Mouse (Mus musculus) midbrain, embryonic 15.5 days (tissue): ENCODE measurements around the gene Fgfr2. TPM values are rescaled to one million over a fixed set of nuclear protein-coding genes. Genes with fewer than 3 reads are reported as not detected.

ENCODE experiments used
- ATAC-seq: fragments of 200-750 bp; cut with Nextera tagmentation; replicated peaks from 2 replicates; pipeline ENCODE4 v1.8.0; 2017; ENCODE audit warnings: moderate TSS enrichment
- H3K27ac ChIP-seq: fragments of 300-500 bp; sonication (generic); 2 replicates; pipeline ENCODE4 v1.5.1; 2015; ENCODE audit warnings: mild to moderate bottlenecking, inconsistent platforms
- H3K27me3 ChIP-seq: fragments of 300-500 bp; sonication (generic); replicated peaks from 2 replicates; pipeline ENCODE4 v1.6.1; 2015; ENCODE audit warnings: inconsistent platforms
- H3K36me3 ChIP-seq: fragments of 300-500 bp; sonication (generic); replicated peaks from 2 replicates; pipeline ENCODE4 v1.6.1; 2015; ENCODE audit warnings: inconsistent platforms
- H3K4me1 ChIP-seq: fragments of 300-500 bp; sonication (generic); 2 replicates; pipeline ENCODE4 v1.6.1; 2015; ENCODE audit warnings: inconsistent platforms
- H3K4me2 ChIP-seq: fragments of 300-500 bp; sonication (generic); 2 replicates; pipeline ENCODE4 v1.6.1; 2015; ENCODE audit warnings: inconsistent platforms, mild to moderate bottlenecking, moderate library complexity
- H3K4me3 ChIP-seq: fragments of 300-500 bp; sonication (generic); 2 replicates; pipeline ENCODE4 v1.5.1; 2015; ENCODE audit warnings: mild to moderate bottlenecking, inconsistent platforms
- H3K9ac ChIP-seq: fragments of 300-500 bp; sonication (generic); 2 replicates; pipeline ENCODE4 v1.6.1; 2015; ENCODE audit warnings: mild to moderate bottlenecking, inconsistent platforms
- H3K9me3 ChIP-seq: fragments of 300-500 bp; sonication (generic); 2 replicates; pipeline ENCODE4 v1.6.1; 2016; ENCODE audit warnings: inconsistent platforms
- WGBS: fragments of 180-500 bp; shearing (Covaris S2); methylation state at CpG from one replicate; pipeline ENCODE4 v1.1.7; 2015; ENCODE audit warnings: mixed read lengths; 5-methylcytosine and 5-hydroxymethylcytosine counted together
- polyA plus RNA-seq: library from polyadenylated mRNA; unstranded; fragments of >200 nt; fragmentation: Nextera tagmentation; extraction: Ambion mirVana; gene quantifications from 2 replicates; pipeline ENCODE4 v1.2.1, GENCODE M21; 2015

Fgfr2 gene
- polyA plus RNA-seq, 1 experiment from 2014 or later = 23.3 TPM

DNA sequence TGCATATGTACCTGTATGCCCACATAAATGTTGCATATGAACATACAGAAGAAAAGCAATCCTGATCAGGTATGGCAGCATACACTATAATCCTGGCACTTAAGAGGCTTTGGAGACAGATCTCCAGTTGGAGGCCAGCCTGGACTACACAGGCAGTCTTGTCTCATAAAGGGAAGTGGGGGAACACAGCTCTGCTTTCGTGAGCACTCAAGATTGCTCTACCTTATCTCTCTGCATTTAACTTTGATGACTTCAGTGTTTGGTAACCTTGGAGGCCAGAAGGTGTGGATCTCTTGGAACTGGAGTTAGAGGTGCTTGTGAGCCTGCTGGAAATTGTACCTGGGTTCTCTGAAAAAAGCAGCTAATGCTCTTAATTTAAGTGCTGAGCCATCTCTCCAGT is 242.9 kb downstream of the Fgfr2 start:
- Histone ChIP-seq H3K27ac (no peak overlapping the region), H3K27me3 (no peaks in the 10 kb centered on the region), H3K9me3 (no peaks in the 10 kb centered on the region), H3K4me1 (no peaks in the 10 kb centered on the region), H3K4me3 (no peak overlapping the region), H3K36me3 (peaks cover 61% of the 10 kb centered on the region), H3K9ac (no peak overlapping the region), H3K4me2 (no peak overlapping the region)
- WGBS = 100% methylated on average over 1 of the region's 1 CpGs
- ATAC-seq = no peak

GRCm38 (mm10) chr7:132875391-132876086 is 247.6 kb downstream of the Fgfr2 start:
- Histone ChIP-seq H3K36me3 (peaks cover 75% of the 10 kb centered on the region), H3K9ac (no peak overlapping the region), H3K27ac (no peak overlapping the region), H3K4me3 (no peak overlapping the region), H3K9me3 (no peaks in the 10 kb centered on the region), H3K27me3 (no peaks in the 10 kb centered on the region), H3K4me1 (no peaks in the 10 kb centered on the region), H3K4me2 (no peak overlapping the region)
- 87% methylated on average over 2 of the region's 2 CpGs for WGBS
- ATAC-seq = no peak

GRCm38 (mm10) chr7:132873043-132873442 is 250.1 kb downstream of the Fgfr2 start:
- 95% methylated on average over 2 of the region's 2 CpGs for WGBS
- Histone ChIP-seq H3K4me3 (no peak overlapping the region), H3K27me3 (no peaks in the 10 kb centered on the region), H3K36me3 (peaks cover 65% of the 10 kb centered on the region), H3K27ac (no peak overlapping the region), H3K9ac (no peak overlapping the region), H3K9me3 (no peaks in the 10 kb centered on the region), H3K4me1 (no peaks in the 10 kb centered on the region), H3K4me2 (no peak overlapping the region)
- no peak for ATAC-seq

- Histone ChIP-seq H3K36me3 (peaks cover 21% of the 10 kb centered on the region; the same call in 1 of the 2 replicates), H3K9me3 (no peaks in the 10 kb centered on the region), H3K27me3 (no peaks in the 10 kb centered on the region), H3K4me3 (no peak overlapping the region), H3K4me2 (no peak overlapping the region), H3K9ac (no peak overlapping the region), H3K4me1 (peaks cover 3% of the 10 kb centered on the region; the same call in 1 of the 2 replicates), H3K27ac (no peak overlapping the region)
- no peak for ATAC-seq
- 93% methylated on average over 9 of the region's 9 CpGs for WGBS
Measured at GRCm38 (mm10) chr7:132866316-132866715, 256.8 kb downstream of the Fgfr2 start.

GRCm38 (mm10) chr7:132859042-132859958 is 263.9 kb downstream of the Fgfr2 start, which contains the start of gene Abraxas2:
Gene Abraxas2, plus strand, starts transcription at chr7:132859225.
- Histone ChIP-seq H3K27ac (peak within 1 kb of the TSS; percentile 78), H3K4me2 (peak within 1 kb of the TSS; percentile 73), H3K9me3 (no peaks in the 10 kb centered on the region), H3K9ac (peak within 1 kb of the TSS; percentile 85), H3K4me1 (peaks cover 20% of the 10 kb centered on the region), H3K36me3 (no peaks in the 10 kb centered on the region), H3K27me3 (no peaks in the 10 kb centered on the region), H3K4me3 (peak within 1 kb of the TSS; percentile 75)
- 1% methylated on average over 53 of the region's 53 CpGs for WGBS
- peak; percentile 94 for ATAC-seq

DNA sequence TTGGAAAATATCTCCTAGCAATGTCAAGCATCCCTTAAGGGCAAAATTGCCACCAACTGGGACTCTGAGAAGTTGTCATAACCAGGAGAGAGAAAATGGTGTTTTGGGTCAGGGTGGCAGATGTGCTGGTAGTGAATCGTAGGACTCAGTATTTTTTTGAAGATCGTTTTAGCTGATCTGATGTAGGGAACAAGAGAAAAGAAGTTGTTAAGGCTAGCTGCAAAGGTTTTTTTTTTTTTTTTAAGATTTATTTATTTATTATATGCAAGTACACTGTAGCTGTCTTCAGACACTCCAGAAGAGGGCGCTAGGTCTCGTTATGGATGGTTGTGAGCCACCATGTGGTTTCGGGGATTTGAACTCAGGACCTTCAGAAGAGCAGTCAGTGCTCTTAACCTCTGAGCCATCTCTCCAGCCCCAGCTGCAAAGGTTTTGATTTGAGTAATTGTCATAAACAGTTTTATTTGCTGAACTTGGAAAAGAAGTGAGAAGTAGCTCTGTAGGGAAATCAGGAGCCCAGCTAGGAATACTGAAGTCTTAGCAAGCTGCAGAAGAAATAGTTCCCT is 265.0 kb downstream of the Fgfr2 start:
- no peak overlapping the region for H3K27ac ChIP-seq
- no peaks in the 10 kb centered on the region for H3K36me3 ChIP-seq
- H3K4me3 ChIP-seq = no peak overlapping the region
- ATAC-seq = no peak
- H3K9ac ChIP-seq = no peak overlapping the region
- H3K9me3 ChIP-seq = no peaks in the 10 kb centered on the region
- no peak overlapping the region for H3K4me2 ChIP-seq
- 68% methylated on average over 5 of the region's 5 CpGs for WGBS
- no peaks in the 10 kb centered on the region for H3K27me3 ChIP-seq
- H3K4me1 ChIP-seq = peaks cover 20% of the 10 kb centered on the region

GRCm38 (mm10) chr7:132856083-132856482 is 267.1 kb downstream of the Fgfr2 start:
- Histone ChIP-seq H3K27ac (no peak overlapping the region), H3K9me3 (no peaks in the 10 kb centered on the region), H3K9ac (no peak overlapping the region), H3K4me1 (peaks cover 22% of the 10 kb centered on the region), H3K36me3 (no peaks in the 10 kb centered on the region), H3K4me2 (no peak overlapping the region), H3K4me3 (no peak overlapping the region), H3K27me3 (no peaks in the 10 kb centered on the region)
- WGBS = 79% methylated on average over 1 of the region's 1 CpGs
- ATAC-seq = no peak

GRCm38 (mm10) chr7:132853946-132854345 is 269.2 kb downstream of the Fgfr2 start:
- WGBS = 59% methylated on average over 4 of the region's 4 CpGs
- H3K9me3 ChIP-seq = no peaks in the 10 kb centered on the region
- no peak overlapping the region for H3K4me2 ChIP-seq
- ATAC-seq = 0 out of 2 replicates have a peak, but pooled peaks have one; percentile 42
- H3K27ac ChIP-seq = no peak overlapping the region
- H3K4me3 ChIP-seq = no peak overlapping the region
- no peaks in the 10 kb centered on the region for H3K27me3 ChIP-seq
- no peak overlapping the region for H3K9ac ChIP-seq
- H3K36me3 ChIP-seq = peaks cover 11% of the 10 kb centered on the region; the same call in 1 of the 2 replicates
- peaks cover 14% of the 10 kb centered on the region for H3K4me1 ChIP-seq

- Histone ChIP-seq H3K4me3 (no peak overlapping the region), H3K9me3 (no peaks in the 10 kb centered on the region), H3K27me3 (no peaks in the 10 kb centered on the region), H3K4me1 (peaks cover 10% of the 10 kb centered on the region), H3K36me3 (peaks cover 17% of the 10 kb centered on the region; the same call in 1 of the 2 replicates), H3K4me2 (no peak overlapping the region), H3K27ac (no peak overlapping the region), H3K9ac (no peak overlapping the region)
- WGBS = 82% methylated on average over 6 of the region's 6 CpGs
- no peak for ATAC-seq
Measured at GRCm38 (mm10) chr7:132853361-132853760, 269.8 kb downstream of the Fgfr2 start.

- Histone ChIP-seq H3K36me3 (peaks cover 19% of the 10 kb centered on the region; the same call in 1 of the 2 replicates), H3K9me3 (no peaks in the 10 kb centered on the region), H3K27ac (peak within 1 kb of the TSS; percentile 98), H3K4me3 (peak within 1 kb of the TSS; percentile 76), H3K27me3 (no peaks in the 10 kb centered on the region), H3K9ac (peak within 1 kb of the TSS; percentile 93), H3K4me2 (peak within 1 kb of the TSS; percentile 50), H3K4me1 (peaks cover 10% of the 10 kb centered on the region)
- WGBS = under 1% methylated on average over 37 of the region's 37 CpGs
- peak; percentile 97 for ATAC-seq
Measured at GRCm38 (mm10) chr7:132852173-132852844, 270.8 kb downstream of the Fgfr2 start, which contains the start of gene Eef1akmt2. Gene Eef1akmt2, minus strand, starts transcription at chr7:132852673.

DNA sequence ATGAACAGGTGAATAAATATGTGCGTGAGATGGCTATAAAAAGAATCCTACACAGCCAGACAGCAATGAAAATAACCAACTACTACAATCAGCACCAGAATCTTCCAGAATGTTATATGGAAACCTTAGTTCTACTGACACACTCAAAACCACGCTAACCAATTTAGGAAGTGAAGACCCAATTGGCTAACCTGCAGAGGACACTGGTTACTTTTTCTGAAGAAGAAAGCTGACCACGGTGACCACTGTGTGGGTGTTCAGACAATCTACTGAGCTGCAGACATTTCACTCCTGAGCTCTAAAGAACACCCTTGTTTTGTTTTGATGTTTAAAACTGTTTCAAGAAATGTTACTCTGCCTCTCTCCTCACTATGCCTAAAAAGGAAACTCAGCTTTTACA is 280.0 kb downstream of the Fgfr2 start:
- H3K4me1 ChIP-seq = no peaks in the 10 kb centered on the region
- H3K9me3 ChIP-seq = no peaks in the 10 kb centered on the region
- no peak overlapping the region for H3K4me2 ChIP-seq
- H3K27me3 ChIP-seq = no peaks in the 10 kb centered on the region
- WGBS = 97% methylated on average over 3 of the region's 3 CpGs
- H3K9ac ChIP-seq = no peak overlapping the region
- H3K36me3 ChIP-seq = 0 out of 2 replicates have a peak, but pooled peaks cover 3% of the 10 kb centered on the region
- H3K4me3 ChIP-seq = no peak overlapping the region
- H3K27ac ChIP-seq = no peak overlapping the region
- no peak for ATAC-seq
